Mouse (Mus musculus) hindbrain, embryonic 13.5 days (tissue): Measurements from ENCODE around the gene Btbd11. TPM values are rescaled to one million over a fixed set of nuclear protein-coding genes. Genes with fewer than 3 reads are reported as not detected.

Experiments used
- ATAC-seq: fragments of 200-750 bp; cut with Nextera tagmentation; 2 replicates; pipeline ENCODE4 v1.8.0; 2017; ENCODE audit warnings: moderate TSS enrichment; ENCODE audit not compliant: low FRiP score
- H3K27ac ChIP-seq: fragments of 300-500 bp; sonication (generic); 2 replicates; pipeline ENCODE4 v1.5.1; 2015; ENCODE audit warnings: inconsistent platforms, mild to moderate bottlenecking, moderate library complexity
- H3K27me3 ChIP-seq: fragments of 300-500 bp; sonication (generic); 2 replicates; pipeline ENCODE4 v1.6.1; 2015; ENCODE audit warnings: mild to moderate bottlenecking, inconsistent platforms
- H3K36me3 ChIP-seq: fragments of 300-500 bp; sonication (generic); 2 replicates; pipeline ENCODE4 v1.6.1; 2015; ENCODE audit warnings: mild to moderate bottlenecking, inconsistent platforms
- H3K4me1 ChIP-seq: fragments of 300-500 bp; sonication (generic); replicated peaks from 2 replicates; pipeline ENCODE4 v1.6.1; 2015; ENCODE audit warnings: inconsistent platforms
- H3K4me2 ChIP-seq: fragments of 300-500 bp; sonication (generic); 2 replicates; pipeline ENCODE4 v1.6.1; 2015; ENCODE audit warnings: inconsistent platforms, mild to moderate bottlenecking, moderate library complexity
- H3K4me3 ChIP-seq: fragments of 300-500 bp; sonication (generic); 2 replicates; pipeline ENCODE4 v1.5.1; 2015; ENCODE audit warnings: mild to moderate bottlenecking, inconsistent platforms
- H3K9ac ChIP-seq: fragments of 300-500 bp; sonication (generic); 2 replicates; pipeline ENCODE4 v1.6.1; 2015; ENCODE audit warnings: mild to moderate bottlenecking, inconsistent platforms
- H3K9me3 ChIP-seq: fragments of 300-500 bp; sonication (generic); 2 replicates; pipeline ENCODE4 v1.6.1; 2016; ENCODE audit warnings: inconsistent platforms
- WGBS: fragments of 180-500 bp; shearing (Covaris S2); methylation state at CpG from one replicate; pipeline ENCODE4 v1.1.7; 2015; 5-methylcytosine and 5-hydroxymethylcytosine counted together
- polyA plus RNA-seq: library from polyadenylated mRNA; unstranded; fragments of >200 nt; fragmentation: Nextera tagmentation; extraction: Ambion mirVana; gene quantifications from 2 replicates; pipeline ENCODE4 v1.2.1, GENCODE M21; 2015

The Btbd11 gene
- polyA plus RNA-seq, 1 experiment from 2014 or later: 14.5 TPM

GRCm38 (mm10) chr10:85437217-85437616, 50.6 kb downstream of the Btbd11 start:
- WGBS: 86% methylated on average over 3 of the region's 3 CpGs
- no peak for ATAC-seq
- no peak overlapping the region for H3K4me2 ChIP-seq
- no peaks in the 10 kb centered on the region for H3K9me3 ChIP-seq
- no peak overlapping the region for H3K27ac ChIP-seq
- H3K36me3 ChIP-seq: no peaks in the 10 kb centered on the region; the same call in 1 of the 2 replicates
- no peaks in the 10 kb centered on the region for H3K4me1 ChIP-seq
- no peak overlapping the region for H3K4me3 ChIP-seq
- no peak overlapping the region for H3K9ac ChIP-seq
- H3K27me3 ChIP-seq: no peaks in the 10 kb centered on the region

GRCm38 (mm10) chr10:85443371-85443770, 56.8 kb downstream of the Btbd11 start:
- 92% methylated on average over 3 of the region's 3 CpGs for WGBS

GRCm38 (mm10) chr10:85445891-85446290, 59.3 kb downstream of the Btbd11 start:
- peaks cover 19% of the 10 kb centered on the region for H3K27me3 ChIP-seq
- no peak overlapping the region for H3K4me3 ChIP-seq
- H3K27ac ChIP-seq: no peak overlapping the region
- 0 out of 2 replicates have a peak, but pooled peaks cover 6% of the 10 kb centered on the region for H3K4me1 ChIP-seq
- ATAC-seq: no peak
- H3K9me3 ChIP-seq: no peaks in the 10 kb centered on the region
- no peaks in the 10 kb centered on the region for H3K36me3 ChIP-seq
- no peak overlapping the region for H3K9ac ChIP-seq
- 96% methylated on average over 3 of the region's 3 CpGs for WGBS
- no peak overlapping the region for H3K4me2 ChIP-seq

More at GRCm38 (mm10) chr10:85443371-85443770, 56.8 kb downstream of the Btbd11 start:
- no peak for ATAC-seq
- Histone ChIP-seq H3K9me3 (no peaks in the 10 kb centered on the region), H3K4me3 (no peak overlapping the region), H3K4me1 (0 out of 2 replicates have a peak, but pooled peaks cover 6% of the 10 kb centered on the region), H3K27ac (no peak overlapping the region), H3K27me3 (no peaks in the 10 kb centered on the region), H3K36me3 (no peaks in the 10 kb centered on the region; the same call in 1 of the 2 replicates), H3K9ac (no peak overlapping the region), H3K4me2 (no peak overlapping the region)

GRCm38 (mm10) chr10:85446700-85447099, 60.1 kb downstream of the Btbd11 start:
- Histone ChIP-seq H3K36me3 (no peaks in the 10 kb centered on the region), H3K27ac (no peak overlapping the region), H3K4me2 (no peak overlapping the region), H3K9ac (no peak overlapping the region), H3K4me3 (no peak overlapping the region), H3K27me3 (peaks cover 19% of the 10 kb centered on the region), H3K4me1 (peaks cover 12% of the 10 kb centered on the region), H3K9me3 (no peaks in the 10 kb centered on the region)
- 87% methylated on average over 1 of the region's 1 CpGs for WGBS
- ATAC-seq: no peak

- no peak overlapping the region for H3K4me3 ChIP-seq
- no peak for ATAC-seq
- H3K36me3 ChIP-seq: no peaks in the 10 kb centered on the region
- peaks cover 24% of the 10 kb centered on the region for H3K27me3 ChIP-seq
- H3K4me1 ChIP-seq: peaks cover 15% of the 10 kb centered on the region
- no peaks in the 10 kb centered on the region for H3K9me3 ChIP-seq
- H3K27ac ChIP-seq: no peak overlapping the region
- no peak overlapping the region for H3K9ac ChIP-seq
- no peak overlapping the region for H3K4me2 ChIP-seq
- WGBS: 84% methylated on average over 2 of the region's 2 CpGs
These were observed 61.3 kb downstream of the Btbd11 start for GRCm38 (mm10) chr10:85447869-85448268.

- H3K36me3 ChIP-seq: no peaks in the 10 kb centered on the region
- ATAC-seq: peak; percentile 34; the same call in 1 of the 2 replicates
- peaks cover 35% of the 10 kb centered on the region for H3K27me3 ChIP-seq
- H3K4me2 ChIP-seq: no peak overlapping the region
- 26% methylated on average over 8 of the region's 8 CpGs for WGBS
- H3K4me3 ChIP-seq: no peak overlapping the region
- H3K9me3 ChIP-seq: no peaks in the 10 kb centered on the region
- no peak overlapping the region for H3K27ac ChIP-seq
- peaks cover 9% of the 10 kb centered on the region for H3K4me1 ChIP-seq
- H3K9ac ChIP-seq: no peak overlapping the region
These were observed 65.2 kb downstream of the Btbd11 start for GRCm38 (mm10) chr10:85451629-85452368.

- Histone ChIP-seq H3K27me3 (peaks cover 35% of the 10 kb centered on the region), H3K9me3 (no peaks in the 10 kb centered on the region), H3K4me1 (peaks cover 12% of the 10 kb centered on the region), H3K9ac (no peak overlapping the region), H3K4me3 (no peak overlapping the region), H3K4me2 (no peak overlapping the region), H3K27ac (no peak overlapping the region), H3K36me3 (no peaks in the 10 kb centered on the region)
- ATAC-seq: no peak
- WGBS: 87% methylated on average over 2 of the region's 2 CpGs
These were observed 66.7 kb downstream of the Btbd11 start for GRCm38 (mm10) chr10:85453221-85453775.

- Histone ChIP-seq H3K9ac (no peak overlapping the region), H3K9me3 (no peaks in the 10 kb centered on the region), H3K4me1 (peaks cover 21% of the 10 kb centered on the region), H3K27me3 (peaks cover 16% of the 10 kb centered on the region; the same call in 1 of the 2 replicates), H3K27ac (no peak overlapping the region), H3K4me2 (no peak overlapping the region), H3K36me3 (no peaks in the 10 kb centered on the region), H3K4me3 (no peak overlapping the region)
- ATAC-seq: no peak
- WGBS: 63% methylated on average over 4 of the region's 4 CpGs
These were observed 69.4 kb downstream of the Btbd11 start for GRCm38 (mm10) chr10:85455985-85456384.

- Histone ChIP-seq H3K27ac (peak overlapping the region; percentile 81), H3K27me3 (0 out of 2 replicates have a peak, but pooled peaks cover 6% of the 10 kb centered on the region), H3K4me1 (peaks cover 14% of the 10 kb centered on the region), H3K4me3 (0 out of 2 replicates have a peak overlapping the region, but pooled peaks have one; percentile 4), H3K9ac (peak overlapping the region; percentile 19; the same call in 1 of the 2 replicates), H3K9me3 (no peaks in the 10 kb centered on the region), H3K4me2 (peak overlapping the region; percentile 26), H3K36me3 (no peaks in the 10 kb centered on the region)
- WGBS: 39% methylated on average over 17 of the region's 17 CpGs
- ATAC-seq: peak; percentile 54
These were observed 72.2 kb downstream of the Btbd11 start for GRCm38 (mm10) chr10:85458744-85459344.

GRCm38 (mm10) chr10:85460736-85461135, 74.1 kb downstream of the Btbd11 start:
- H3K4me2 ChIP-seq: no peak overlapping the region
- peaks cover 32% of the 10 kb centered on the region for H3K4me1 ChIP-seq
- no peaks in the 10 kb centered on the region for H3K9me3 ChIP-seq
- 93% methylated on average over 10 of the region's 10 CpGs for WGBS
- H3K27ac ChIP-seq: no peak overlapping the region
- no peak for ATAC-seq
- 0 out of 2 replicates have a peak, but pooled peaks cover 3% of the 10 kb centered on the region for H3K27me3 ChIP-seq
- H3K4me3 ChIP-seq: no peak overlapping the region
- H3K36me3 ChIP-seq: no peaks in the 10 kb centered on the region
- no peak overlapping the region for H3K9ac ChIP-seq

GRCm38 (mm10) chr10:85464152-85464551, 77.5 kb downstream of the Btbd11 start:
- Histone ChIP-seq H3K4me2 (no peak overlapping the region), H3K4me1 (peaks cover 55% of the 10 kb centered on the region), H3K27ac (peak overlapping the region; percentile 10; the same call in 1 of the 2 replicates), H3K27me3 (no peaks in the 10 kb centered on the region), H3K36me3 (no peaks in the 10 kb centered on the region), H3K9ac (no peak overlapping the region), H3K4me3 (no peak overlapping the region), H3K9me3 (no peaks in the 10 kb centered on the region)
- 45% methylated on average over 6 of the region's 6 CpGs for WGBS
- ATAC-seq: no peak
